Mouse (Mus musculus) layer of hippocampus, adult 18-20 months (tissue): Measurements from ENCODE around the gene 1190005I06Rik. TPM values are rescaled to one million over a fixed set of nuclear protein-coding genes. Genes with fewer than 3 reads are reported as not detected.

Experiments
- DNase-seq, 2 experiments: peaks; one replicate each; pipeline ENCODE4 v3.0.0; 2022; ENCODE audit warnings: low spot score in 2 of 2
- long read RNA-seq: library from polyadenylated mRNA; stranded (forward); transcript quantifications from one replicate; pipeline ENCODE4 v2.0.0, GENCODE M21; 2021
- total RNA-seq, 2 experiments: library from RNA; stranded (reverse); gene quantifications; 2 replicates each; pipeline ENCODE4 v1.2.3; 2021

1190005I06Rik gene
- total RNA-seq = 10 to 100 TPM; 17.4 to 17.6 TPM
- long read RNA-seq, transcript 1190005I06Rik-201 (4 exons, 844 nt) = major isoform, 8 of 11 reads
- long read RNA-seq, partial matches to known transcripts = 0 of 11 reads
- long read RNA-seq, other reads (novel, unspliced or antisense) = 3 of 11 reads

- no peak for DNase-seq
Measured at GRCm38 (mm10) chr8:120647532-120647931, at the start of gene 1190005I06Rik. 1190005I06Rik (minus strand) TSS chr8:120647632.

GRCm38 (mm10) chr8:120696401-120697153 is 49.1 kb upstream of the 1190005I06Rik start:
- DNase-seq = no peak

- no peak for DNase-seq
Measured at GRCm38 (mm10) chr8:120693861-120694493, 46.5 kb upstream of the 1190005I06Rik start.

GRCm38 (mm10) chr8:120692934-120693333 is 45.5 kb upstream of the 1190005I06Rik start:
- DNase-seq = no peak

GRCm38 (mm10) chr8:120688511-120688910 is 41.1 kb upstream of the 1190005I06Rik start:
- DNase-seq = no peak

GRCm38 (mm10) chr8:120687786-120688185 is 40.4 kb upstream of the 1190005I06Rik start:
- no peak for DNase-seq

- DNase-seq = no peak
Measured at GRCm38 (mm10) chr8:120686576-120686975, 39.1 kb upstream of the 1190005I06Rik start.

- no peak for DNase-seq
Measured at GRCm38 (mm10) chr8:120686051-120686450, 38.6 kb upstream of the 1190005I06Rik start.

- DNase-seq = no peak
Measured at GRCm38 (mm10) chr8:120685591-120685990, 38.2 kb upstream of the 1190005I06Rik start.

- DNase-seq = no peak
Measured at GRCm38 (mm10) chr8:120685097-120685496, 37.7 kb upstream of the 1190005I06Rik start.

GRCm38 (mm10) chr8:120684082-120684481 is 36.6 kb upstream of the 1190005I06Rik start:
- DNase-seq = no peak

GRCm38 (mm10) chr8:120683602-120684001 is 36.2 kb upstream of the 1190005I06Rik start:
- peak in 1 of 2 experiments; percentile 57 for DNase-seq

GRCm38 (mm10) chr8:120681113-120681512 is 33.7 kb upstream of the 1190005I06Rik start:
- DNase-seq = no peak

GRCm38 (mm10) chr8:120680405-120680804 is 33.0 kb upstream of the 1190005I06Rik start:
- DNase-seq = peak in 1 of 2 experiments; percentile 47

GRCm38 (mm10) chr8:120679629-120680387 is 32.4 kb upstream of the 1190005I06Rik start:
- DNase-seq = no peak

GRCm38 (mm10) chr8:120678447-120678846 is 31.0 kb upstream of the 1190005I06Rik start:
- peak; percentile 68 to 93 for DNase-seq

GRCm38 (mm10) chr8:120675718-120676117 is 28.3 kb upstream of the 1190005I06Rik start:
- DNase-seq = no peak

- no peak for DNase-seq
Measured at GRCm38 (mm10) chr8:120673298-120673697, 25.9 kb upstream of the 1190005I06Rik start.

- DNase-seq = no peak
Measured at GRCm38 (mm10) chr8:120672626-120673229, 25.3 kb upstream of the 1190005I06Rik start.

- DNase-seq = no peak
Measured at GRCm38 (mm10) chr8:120671775-120672174, 24.3 kb upstream of the 1190005I06Rik start.

GRCm38 (mm10) chr8:120668374-120668905 is 21.0 kb upstream of the 1190005I06Rik start, which contains the start of gene Emc8:
Emc8 (minus strand) TSS chr8:120668573.
- DNase-seq = peak in 1 of 2 experiments; percentile 28
